Mouse (Mus musculus): ENCODE measurements around the gene Stox1.
A peak's percentile ranks its signal among the peaks of the same experiment; 100 is the strongest.

Gene Stox1

GRCm38 (mm10) chr10:62664963-62665590, 60.9 kb downstream of the Stox1 start:
- DNase-seq, result peak; percentile 61 to 66

- no peak for DNase-seq
These were observed 61.8 kb downstream of the Stox1 start for GRCm38 (mm10) chr10:62664171-62664570.

GRCm38 (mm10) chr10:62656711-62657110, 69.2 kb downstream of the Stox1 start:
- no peak for DNase-seq

- DNase-seq, result no peak
These were observed 74.0 kb downstream of the Stox1 start for GRCm38 (mm10) chr10:62651961-62652360.

- peak; percentile 96 to 99 for DNase-seq
These were observed 74.8 kb downstream of the Stox1 start, which contains the start of gene Ddx50 for GRCm38 (mm10) chr10:62650881-62651810. Gene Ddx50, minus strand, starts transcription at chr10:62651218.

GRCm38 (mm10) chr10:62650358-62650782, 75.6 kb downstream of the Stox1 start:
- no peak for DNase-seq
